Mouse (Mus musculus) 3T3-L1 (cell line): ENCODE data around the gene Car9.

ENCODE experiments used
- DNase-seq: peaks from one replicate; pipeline ENCODE4 v3.0.0-alpha.2; 2015; ENCODE audit warnings: low read depth, low spot score

Car9 gene

GRCm38 (mm10) chr4:43562769-43563600, 56.2 kb downstream of the Car9 start:
- DNase-seq, result peak; percentile 56
